30 mouse cellular contexts compared by ENCODE assay signal in genomic region chr7:49668260-49668857, GRCm38 (mm10). TPM values are rescaled to one million over a fixed set of nuclear protein-coding genes. Genes with fewer than 3 reads are reported as not detected.
"Had no signal": no experiment of that assay in that cellular context is flagged by ENCODE, and none has a peak within 500 bp of the region (broad histone marks: within the 10 kb centered on the region; RNA-seq: fewer than 3 reads in every experiment).

No protein-coding gene starts in this region.

- ATAC-seq: intestine, postnatal 0 days had no signal

- DNase-seq: kidney, adult 2 months; kidney, postnatal 36 days; layer of hippocampus, postnatal 36 days; lung, adult 18-20 months; lung, postnatal 10 days; lung, postnatal 36 days; retina, postnatal 1 day; thymus, adult 2 months; thymus, postnatal 14 days; thymus, postnatal 4 days had no signal

- H3K4me1 ChIP-seq: limb, embryonic 12.5 days; lung, embryonic 15.5 days; neural tube, embryonic 13.5 days had no signal

- H3K36me3 ChIP-seq: limb, embryonic 12.5 days; lung, embryonic 15.5 days; neural tube, embryonic 13.5 days had no signal

- H3K4me2 ChIP-seq: limb, embryonic 12.5 days; liver, embryonic 11.5 days; lung, embryonic 15.5 days; neural tube, embryonic 13.5 days had no signal

- H3K9me3 ChIP-seq: limb, embryonic 12.5 days; lung, embryonic 15.5 days; neural tube, embryonic 13.5 days had no signal

- H3K27me3 ChIP-seq: lung, embryonic 15.5 days had no signal

- H3K27ac ChIP-seq: kidney, postnatal 0 days; left cerebral cortex, adult 2 months; limb, embryonic 12.5 days; liver, embryonic 14.5 days; lung, embryonic 15.5 days; neural tube, embryonic 13.5 days; stomach, postnatal 0 days had no signal

- H3K9ac ChIP-seq: limb, embryonic 12.5 days; liver, embryonic 14.5 days; lung, embryonic 15.5 days; neural tube, embryonic 13.5 days had no signal

- H3K4me3 ChIP-seq: left cerebral cortex, adult 2 months; limb, embryonic 12.5 days; lung, embryonic 15.5 days; myocyte; neural tube, embryonic 13.5 days had no signal

RNA-seq across cellular contexts. Expression of gene Dbx1, which starts 31.7 kb away (rescaled TPM):
- total RNA-seq: layer of hippocampus, adult 8-10 months; layer of hippocampus, postnatal 10 days; layer of hippocampus, postnatal 36 days; left cerebral cortex, adult 2 months; left cerebral cortex, postnatal 10 days; left cerebral cortex, postnatal 36 days; megakaryocyte-erythroid progenitor cell, adult 5-6 weeks; monocyte, adult 5-6 weeks; neutrophil, adult 5-6 weeks had no signal
- polyA plus RNA-seq: intestine, embryonic 14.5 days; intestine, postnatal 0 days; kidney, adult 2 months; kidney, embryonic 14.5 days; kidney, postnatal 0 days; liver, embryonic 11.5 days; liver, embryonic 14.5 days; lung, embryonic 15.5 days; myocyte; stomach, embryonic 14.5 days; stomach, postnatal 0 days had no signal
